ENCODE assay signal across 17 mouse cellular contexts in the genomic region with DNA sequence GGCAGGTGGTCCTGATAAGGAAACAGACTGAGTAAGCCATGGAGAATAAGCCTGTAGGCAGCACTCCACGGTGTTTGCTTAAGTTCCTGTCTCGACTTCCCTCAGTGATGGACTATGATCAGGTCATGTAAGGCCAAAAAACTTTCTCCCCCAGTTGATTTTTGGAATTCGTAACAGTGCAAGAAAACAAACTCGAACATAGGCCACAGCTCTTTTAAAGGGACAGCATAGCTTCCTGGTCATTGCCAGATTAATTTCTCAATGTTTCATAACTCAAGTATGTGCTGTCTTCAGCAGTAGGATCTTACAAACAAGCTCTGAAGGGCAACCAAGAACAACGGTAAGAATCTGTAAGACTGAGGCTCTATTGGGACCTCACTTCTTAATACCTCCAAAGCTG. TPM values are rescaled to one million over a fixed set of nuclear protein-coding genes. Genes with fewer than 3 reads are reported as not detected.
A peak's percentile ranks its signal among the peaks of the same experiment; 100 is the strongest.
DNase-seq lines count a peak whose midpoint lies in the region; ATAC-seq and TF ChIP-seq lines count a peak whose summit lies in the region.
"Had no signal": no experiment of that assay in that cellular context is flagged by ENCODE, and none has a peak within 500 bp of the region (broad histone marks: within the 10 kb centered on the region; RNA-seq: fewer than 3 reads in every experiment).

No protein-coding gene starts in this region.

- no peaks in the 10 kb centered on the region for H3K9me3 ChIP-seq in lung, postnatal 0 days (ENCODE audit: low read length)
- H3K9me3 ChIP-seq: embryonic facial prominence, embryonic 13.5 days; heart, embryonic 13.5 days; hindbrain, embryonic 15.5 days had no signal

- DNase-seq in gastrocnemius, adult 2 months = no peak
- no peak for DNase-seq in gastrocnemius, postnatal 10 days
- DNase-seq in kidney, adult 9 months = peak; percentile 60
- no peak for DNase-seq in kidney, postnatal 25 days
- DNase-seq in lung, postnatal 0 days (ENCODE audit: low spot score) = peak; percentile 69
- DNase-seq in lung, adult 18-20 months = no peak
- DNase-seq in skeletal muscle tissue, adult 2 months (ENCODE audit: low read depth, low spot score) = peak; percentile 35
- no peak for DNase-seq in cerebellum, adult 2 months
- DNase-seq: adrenal gland, postnatal 36 days; cerebellum, adult 11 months; cerebellum, adult 9-11 months; cerebellum, postnatal 36 days; heart, postnatal 36 days had no signal

- TF ChIP-seq CTCF in gastrocnemius, adult 2 months (IDR thresholded peaks at IDR 0.05) = no peak
- no peak for TF ChIP-seq CTCF in lung, postnatal 0 days (IDR thresholded peaks at IDR 0.05)
- no peak for TF ChIP-seq CTCF in cerebellum, adult 2 months (IDR thresholded peaks at IDR 0.05; ENCODE audit: borderline replicate concordance, insufficient read depth, low read depth, low read length)

- peak; percentile 26 for ATAC-seq in lung, postnatal 0 days
- ATAC-seq: forebrain, embryonic 14.5 days had no signal

- peak overlapping the region; percentile 65; the same call in 1 of the 2 replicates for H3K27ac ChIP-seq in gastrocnemius, adult 2 months
- H3K27ac ChIP-seq in lung, postnatal 0 days (ENCODE audit: low read length) = no peak overlapping the region
- H3K27ac ChIP-seq in cerebellum, adult 2 months (ENCODE audit: insufficient read depth, low read length) = no peak overlapping the region
- H3K27ac ChIP-seq: embryonic facial prominence, embryonic 13.5 days; heart, embryonic 13.5 days; hindbrain, embryonic 15.5 days had no signal

- H3K36me3 ChIP-seq in lung, postnatal 0 days (ENCODE audit: insufficient read depth, low read length) = no peaks in the 10 kb centered on the region
- H3K36me3 ChIP-seq: embryonic facial prominence, embryonic 13.5 days; heart, embryonic 13.5 days; hindbrain, embryonic 15.5 days had no signal

- TF ChIP-seq EP300 in lung, postnatal 0 days (IDR thresholded peaks at IDR 0.05) = no peak

- H3K4me3 ChIP-seq in gastrocnemius, adult 2 months = no peak overlapping the region
- no peak overlapping the region for H3K4me3 ChIP-seq in lung, postnatal 0 days (ENCODE audit: low read depth, low read length)
- H3K4me3 ChIP-seq in cerebellum, adult 2 months (replicated peaks; ENCODE audit: insufficient read depth, low read depth, low read length) = no peak overlapping the region
- H3K4me3 ChIP-seq: embryonic facial prominence, embryonic 13.5 days; heart, embryonic 13.5 days; hindbrain, embryonic 15.5 days had no signal

- 48% methylated on average over 5 of the region's 5 CpGs for WGBS in lung, postnatal 0 days
- 86% methylated on average over 5 of the region's 5 CpGs for WGBS in cerebellum, adult 2 months

- H3K27me3 ChIP-seq in lung, postnatal 0 days (replicated peaks; ENCODE audit: insufficient read depth, low read length) = no peaks in the 10 kb centered on the region
- H3K27me3 ChIP-seq in cerebellum, adult 2 months (ENCODE audit: control insufficient read depth, insufficient read depth, low read length) = no peaks in the 10 kb centered on the region
- H3K27me3 ChIP-seq: embryonic facial prominence, embryonic 13.5 days; hindbrain, embryonic 15.5 days had no signal

- TF ChIP-seq POLR2A in cerebellum, adult 2 months (IDR thresholded peaks at IDR 0.05; ENCODE audit: borderline replicate concordance, insufficient read depth, low read length) = no peak

- no peak overlapping the region for H3K4me2 ChIP-seq in lung, postnatal 0 days (replicated peaks; ENCODE audit: low read depth, low read length)
- H3K4me2 ChIP-seq: embryonic facial prominence, embryonic 13.5 days; heart, embryonic 13.5 days; hindbrain, embryonic 15.5 days had no signal

- intact Hi-C loops in gastrocnemius, adult 2 months (cut with DNase I) = no loop called here

- H3K4me1 ChIP-seq in lung, postnatal 0 days (ENCODE audit: insufficient read depth, low read depth, low read length) = no peaks in the 10 kb centered on the region
- H3K4me1 ChIP-seq in cerebellum, adult 2 months (ENCODE audit: control insufficient read depth, insufficient read depth, low read length) = no peaks in the 10 kb centered on the region
- H3K4me1 ChIP-seq: embryonic facial prominence, embryonic 13.5 days; heart, embryonic 13.5 days; hindbrain, embryonic 15.5 days had no signal

- no peak overlapping the region for H3K9ac ChIP-seq in lung, postnatal 0 days (replicated peaks; ENCODE audit: low read depth)
- H3K9ac ChIP-seq: embryonic facial prominence, embryonic 13.5 days; heart, embryonic 13.5 days; hindbrain, embryonic 15.5 days had no signal

RNA-seq across cellular contexts. Expression of a gene that starts 7.4 kb away (rescaled TPM):
- total RNA-seq in gastrocnemius, adult 2 months (2021) = 10 to 100 TPM; 21.0 to 22.9 TPM
- total RNA-seq in gastrocnemius, postnatal 10 days (2021) = 10 to 100 TPM; 16.4 to 17.0 TPM
- polyA plus RNA-seq in lung, postnatal 0 days (2015; fragmentation: Nextera tagmentation; extraction: Ambion mirVana) = 40.8 and 41.0 TPM in 2 replicates
- polyA plus RNA-seq in cerebellum, adult 2 months (2012; rRNA removed) = 88.8 and 92.6 TPM in 2 replicates

Comparison
In these comparisons a context has a peak if more than half of its experiments do, and no peak if none do; other contexts are left out.
1. DNase-seq: peak in kidney, adult 9 months (single experiment), lung, postnatal 0 days (single experiment) and skeletal muscle tissue, adult 2 months (single experiment); none in gastrocnemius, adult 2 months (single experiment), gastrocnemius, postnatal 10 days (single experiment), kidney, postnatal 25 days (0 of 2), lung, adult 18-20 months (0 of 2) and cerebellum, adult 2 months (0 of 2).